Mouse (Mus musculus) frontal cortex, postnatal 10 days (tissue): ENCODE measurements around the gene Cars2.
A peak's percentile ranks its signal among the peaks of the same experiment; 100 is the strongest.
"Not testable (repeated sequence)": the region's sequence is repeated elsewhere in the genome, so short reads cannot be mapped to it uniquely, and the experiment has no call there.

ENCODE experiments used
- DNase-seq, 2 experiments: peaks; one replicate each; pipeline ENCODE4 v3.0.0; 2022; ENCODE audit warnings: low spot score in 2 of 2, mixed read lengths in 1 of 2

Gene Cars2

GRCm38 (mm10) chr8:11556691-11557423 is 6.3 kb upstream of the Cars2 start:
- peak; percentile 37 to 51 for DNase-seq

GRCm38 (mm10) chr8:11555720-11556591 is 5.4 kb upstream of the Cars2 start:
- peak; percentile 100 for DNase-seq

GRCm38 (mm10) chr8:11554799-11555719 is 4.5 kb upstream of the Cars2 start, which contains the start of gene Ing1:
Gene Ing1 (plus strand): TSS chr8:11555571.
- peak; percentile 96 for DNase-seq

GRCm38 (mm10) chr8:11552390-11552789 is 1.8 kb upstream of the Cars2 start:
- no peak for DNase-seq

- not testable (repeated sequence) for DNase-seq
These were observed 914 bp upstream of the Cars2 start for GRCm38 (mm10) chr8:11551497-11551896.

GRCm38 (mm10) chr8:11549706-11550105 is 877 bp downstream of the Cars2 start:
- no peak for DNase-seq

GRCm38 (mm10) chr8:11547063-11547462 is 3.5 kb downstream of the Cars2 start:
- no peak for DNase-seq

GRCm38 (mm10) chr8:11544386-11544785 is 6.2 kb downstream of the Cars2 start:
- no peak for DNase-seq

GRCm38 (mm10) chr8:11542866-11543265 is 7.7 kb downstream of the Cars2 start:
- no peak for DNase-seq

- no peak for DNase-seq
These were observed 8.6 kb downstream of the Cars2 start for GRCm38 (mm10) chr8:11542031-11542430.

- DNase-seq = no peak
These were observed 10.4 kb downstream of the Cars2 start for GRCm38 (mm10) chr8:11540182-11540581.

- no peak for DNase-seq
These were observed 11.5 kb downstream of the Cars2 start for GRCm38 (mm10) chr8:11539049-11539448.

GRCm38 (mm10) chr8:11534494-11534893 is 16.1 kb downstream of the Cars2 start:
- no peak for DNase-seq

- DNase-seq = no peak
These were observed 19.7 kb downstream of the Cars2 start for GRCm38 (mm10) chr8:11530849-11531248.

GRCm38 (mm10) chr8:11530155-11530770 is 20.3 kb downstream of the Cars2 start:
- no peak for DNase-seq

GRCm38 (mm10) chr8:11523331-11523730 is 27.3 kb downstream of the Cars2 start:
- DNase-seq = no peak

- no peak for DNase-seq
These were observed 31.9 kb downstream of the Cars2 start for GRCm38 (mm10) chr8:11518676-11519075.

GRCm38 (mm10) chr8:11518056-11518396 is 32.6 kb downstream of the Cars2 start:
- no peak for DNase-seq

- no peak for DNase-seq
These were observed 33.1 kb downstream of the Cars2 start for GRCm38 (mm10) chr8:11517366-11518055.

- DNase-seq = no peak
These were observed 34.3 kb downstream of the Cars2 start for GRCm38 (mm10) chr8:11516292-11516691.

GRCm38 (mm10) chr8:11513247-11513646 is 37.3 kb downstream of the Cars2 start:
- DNase-seq = no peak
